Mouse (Mus musculus): Measurements from ENCODE around the gene Pik3cb. TPM values are rescaled to one million over a fixed set of nuclear protein-coding genes. Genes with fewer than 3 reads are reported as not detected.

The Pik3cb gene
- total RNA-seq (2018; cell fraction: chromatin; rRNA removed) = 100 to 1,000 TPM in 3 of 26 experiments, 10 to 100 TPM in 23; 30.2 to 120 (median 44.9) TPM
- 10 to 100 TPM; 19.4 to 48.1 (median 24.5) TPM for total RNA-seq (2018; cell fraction: cytosol; rRNA removed)
- 10 to 100 TPM; 34.0 to 72.5 (median 44.1) TPM for total RNA-seq (2018; cell fraction: nucleus; rRNA removed)
- 14.2 to 21.3 TPM (median 19.7 TPM) in 3 replicates for polyA plus RNA-seq (2018)

DNA sequence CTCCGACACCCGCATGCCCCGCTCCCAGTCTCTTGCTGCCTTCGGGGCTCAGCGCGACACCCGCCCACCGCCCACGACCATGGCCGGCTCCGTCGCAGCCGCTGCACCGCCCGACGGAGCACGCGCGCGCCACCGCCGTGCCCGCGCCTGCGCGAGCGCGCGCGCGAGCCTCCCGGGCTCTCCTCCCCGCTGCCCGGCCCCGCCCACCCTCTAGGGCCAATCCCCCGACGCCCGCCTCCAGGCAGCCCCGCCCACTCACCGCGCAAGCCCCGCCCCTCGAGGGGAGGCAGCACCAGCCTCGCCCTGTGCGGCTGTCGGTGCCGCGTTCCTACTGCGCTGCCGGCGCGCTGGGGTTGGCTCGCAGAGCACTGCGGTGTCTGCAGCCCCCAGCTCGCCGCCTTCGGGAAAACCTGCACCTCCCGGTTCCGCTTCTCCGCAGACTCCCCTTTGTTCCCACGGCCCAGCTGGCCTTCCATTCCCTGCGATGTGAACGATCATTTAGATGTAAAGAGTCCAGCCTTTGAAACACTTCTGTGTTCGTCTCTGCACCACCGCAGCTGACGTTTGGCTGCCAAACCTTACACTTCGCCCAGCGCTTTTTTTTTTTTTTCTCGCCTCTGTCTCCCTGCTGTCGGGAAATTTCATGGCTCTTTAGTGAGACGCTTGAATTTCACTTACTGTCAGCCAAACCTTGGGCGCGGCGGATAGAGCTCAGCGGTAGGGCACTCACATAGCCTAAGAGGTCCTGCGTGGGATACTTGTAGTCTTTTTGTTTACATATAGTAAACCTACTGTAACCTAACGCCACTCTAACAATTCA, at the start of gene Pik3cb:
Pik3cb (minus strand) TSS at position 559 of the 820 bp plus-strand sequence.
- peak within 1 kb of the TSS; percentile 46 for H3K27ac ChIP-seq
- peaks cover 43% of the 10 kb centered on the region for H3K79me2 ChIP-seq (ENCODE audit: inconsistent target)
- H3K36me3 ChIP-seq (ENCODE audit: inconsistent target) = no peaks in the 10 kb centered on the region
- 1% methylated on average over 70 of the region's 77 CpGs for whole genome bisulfite sequencing (ENCODE audit: missing documents)
- H3K4me3 ChIP-seq (ENCODE audit: inconsistent target) = peak within 1 kb of the TSS; percentile 68

DNA sequence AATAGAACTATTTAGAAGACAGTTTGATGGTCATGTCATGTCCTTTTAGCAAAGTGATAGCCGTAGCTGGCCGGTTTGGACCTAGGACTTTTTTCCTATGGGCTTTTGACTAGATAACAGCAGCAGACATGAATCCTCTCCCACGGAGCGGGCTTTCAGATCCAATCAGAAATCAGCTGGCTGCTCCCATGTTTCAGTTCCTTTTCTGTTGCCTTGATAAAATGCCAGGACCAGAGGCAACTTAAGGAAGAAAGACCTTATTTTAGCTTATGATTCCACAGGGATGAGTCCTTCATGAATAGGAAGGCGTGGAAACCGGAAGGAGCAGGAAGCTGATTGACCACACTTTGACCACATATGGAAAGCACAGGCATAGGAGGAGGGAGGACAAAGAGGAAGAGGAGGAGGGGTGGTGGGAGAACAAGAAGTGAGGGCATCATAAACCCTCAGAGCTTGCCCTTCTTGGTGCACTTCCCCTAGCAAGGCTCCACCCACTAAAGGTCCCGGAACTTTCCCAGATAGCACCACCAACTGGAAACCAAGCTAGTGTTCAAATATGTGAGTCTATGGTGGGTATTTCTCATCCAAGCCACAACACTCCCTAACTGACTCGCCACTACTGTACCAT, 42.7 kb upstream of the Pik3cb start:
- peak overlapping the region; percentile 3; the same call in 1 of the 2 replicates for H3K4me3 ChIP-seq (ENCODE audit: inconsistent target)

DNA sequence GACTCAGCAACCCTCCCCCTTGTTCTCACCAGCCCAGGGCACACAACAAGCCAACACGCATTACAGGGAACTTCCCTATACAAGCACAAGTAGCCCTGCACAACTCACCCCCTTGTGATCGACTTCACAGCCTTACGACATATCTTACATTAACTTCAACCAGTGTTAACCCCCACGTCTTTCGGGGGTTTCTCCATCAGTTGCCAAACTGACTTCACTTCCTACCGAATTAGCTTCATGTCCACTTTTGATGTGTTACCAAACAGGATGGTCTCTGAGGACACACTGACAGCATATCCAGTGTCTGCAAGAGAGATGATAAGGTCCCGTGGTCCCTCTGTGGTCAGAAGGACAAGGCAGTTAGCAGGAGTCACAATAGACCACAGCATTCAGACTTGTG, 41.7 kb upstream of the Pik3cb start:
- Histone ChIP-seq H3K4me3 (ENCODE audit: inconsistent target) (no peak overlapping the region), H3K36me3 (ENCODE audit: inconsistent target) (no peaks in the 10 kb centered on the region), H3K27ac (peak overlapping the region; percentile 95), H3K79me2 (ENCODE audit: inconsistent target) (no peaks in the 10 kb centered on the region)
- WGBS (ENCODE audit: missing documents) = 0% methylated on average over 7 of the region's 7 CpGs

More for the DNA sequence above, 42.7 kb upstream of the Pik3cb start:
- no peaks in the 10 kb centered on the region for H3K36me3 ChIP-seq (ENCODE audit: inconsistent target)
- 8% methylated on average over 7 of the region's 8 CpGs for WGBS (ENCODE audit: missing documents)
- no peaks in the 10 kb centered on the region for H3K79me2 ChIP-seq (ENCODE audit: inconsistent target)
- H3K27ac ChIP-seq = peak overlapping the region; percentile 95

DNA sequence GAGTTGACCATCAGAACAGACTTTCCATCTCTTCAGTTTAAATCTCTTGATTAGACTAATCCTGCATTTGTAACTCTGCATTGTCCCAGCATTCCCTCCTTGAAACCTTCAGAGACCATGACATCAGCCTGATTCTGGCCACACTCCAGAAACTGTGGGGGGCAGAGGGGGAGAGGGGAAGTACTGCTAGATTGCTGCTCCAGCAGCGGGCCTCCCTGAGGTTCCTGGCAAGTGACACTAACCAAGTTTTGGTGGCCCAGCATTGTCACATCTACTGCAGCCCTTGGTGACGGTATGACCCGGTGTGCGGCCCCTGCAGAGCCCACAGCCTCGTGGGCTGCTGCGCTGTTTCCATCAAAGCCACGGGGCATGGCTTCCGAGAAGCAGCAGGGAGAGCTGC, 39.9 kb upstream of the Pik3cb start:
- Histone ChIP-seq H3K4me3 (ENCODE audit: inconsistent target) (no peak overlapping the region), H3K79me2 (ENCODE audit: inconsistent target) (no peaks in the 10 kb centered on the region), H3K36me3 (ENCODE audit: inconsistent target) (no peaks in the 10 kb centered on the region), H3K27ac (peak overlapping the region; percentile 95)
- WGBS (ENCODE audit: missing documents) = 14% methylated on average over 8 of the region's 8 CpGs

DNA sequence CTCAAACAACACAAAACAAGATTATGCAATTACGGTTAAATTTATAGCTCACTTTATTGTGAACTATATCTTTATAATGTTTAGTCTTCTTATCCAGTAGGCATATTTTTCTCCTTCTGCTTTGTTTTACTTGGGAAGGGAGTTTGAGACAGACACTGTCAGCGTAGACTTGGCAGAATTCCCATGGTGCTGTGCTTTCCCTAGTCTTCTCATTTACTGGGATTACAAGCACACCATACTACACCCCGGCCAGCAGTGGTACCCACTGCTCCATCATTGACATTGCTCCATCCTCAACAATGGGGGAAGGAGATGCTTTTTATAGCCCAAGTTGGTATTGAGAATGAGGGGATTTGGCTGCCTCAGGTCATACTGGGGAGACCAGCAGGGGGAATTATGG, 38.3 kb upstream of the Pik3cb start:
- Histone ChIP-seq H3K27ac (no peak overlapping the region), H3K4me3 (ENCODE audit: inconsistent target) (no peak overlapping the region), H3K36me3 (ENCODE audit: inconsistent target) (no peaks in the 10 kb centered on the region), H3K79me2 (ENCODE audit: inconsistent target) (no peaks in the 10 kb centered on the region)
- 100% methylated on average over 3 of the region's 3 CpGs for WGBS (ENCODE audit: missing documents)

DNA sequence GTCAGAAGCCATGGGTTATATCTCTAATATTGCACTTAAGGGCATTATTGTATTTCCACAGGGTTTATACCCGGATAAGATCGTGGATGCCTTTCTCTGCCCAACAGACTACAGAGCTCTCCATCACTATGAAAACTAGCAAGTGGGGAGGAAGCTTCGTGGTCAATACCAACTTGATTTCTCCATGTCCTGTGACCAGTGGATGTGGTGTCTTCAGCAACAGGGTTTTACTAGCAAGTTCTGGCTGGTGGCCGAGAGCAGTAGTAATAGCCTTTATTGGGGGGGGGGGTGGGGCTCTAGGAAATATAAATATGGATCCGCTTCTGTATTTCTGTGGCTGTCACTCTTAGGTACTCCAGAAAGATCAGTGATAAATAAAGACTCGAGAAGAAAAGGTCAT, 35.4 kb upstream of the Pik3cb start:
- Histone ChIP-seq H3K79me2 (ENCODE audit: inconsistent target) (no peaks in the 10 kb centered on the region), H3K27ac (no peak overlapping the region), H3K4me3 (ENCODE audit: inconsistent target) (no peak overlapping the region), H3K36me3 (ENCODE audit: inconsistent target) (no peaks in the 10 kb centered on the region)
- 55% methylated on average over 6 of the region's 6 CpGs for WGBS (ENCODE audit: missing documents)

DNA sequence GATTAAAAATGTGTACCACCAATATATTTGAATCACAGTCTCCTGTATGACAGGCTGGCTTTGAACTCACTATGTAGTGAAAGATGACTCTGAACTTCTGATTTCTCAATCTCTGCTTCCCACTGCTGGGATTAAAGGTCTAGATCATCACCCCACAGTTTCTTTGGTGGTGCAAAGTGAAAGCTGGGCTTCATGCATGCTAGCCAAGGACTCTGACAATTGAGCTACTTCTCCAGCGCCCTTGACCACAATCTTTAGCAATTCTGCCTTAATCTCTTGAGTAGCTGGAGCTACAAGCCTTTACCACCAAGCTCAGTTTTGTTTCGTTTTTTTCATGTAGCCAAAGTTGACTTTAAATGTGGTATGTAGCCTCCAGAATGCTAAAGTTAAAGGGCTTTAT, 32.4 kb upstream of the Pik3cb start:
- WGBS (ENCODE audit: missing documents) = 68% methylated on average over 2 of the region's 2 CpGs
- Histone ChIP-seq H3K27ac (no peak overlapping the region), H3K4me3 (ENCODE audit: inconsistent target) (no peak overlapping the region), H3K36me3 (ENCODE audit: inconsistent target) (no peaks in the 10 kb centered on the region), H3K79me2 (ENCODE audit: inconsistent target) (no peaks in the 10 kb centered on the region)

DNA sequence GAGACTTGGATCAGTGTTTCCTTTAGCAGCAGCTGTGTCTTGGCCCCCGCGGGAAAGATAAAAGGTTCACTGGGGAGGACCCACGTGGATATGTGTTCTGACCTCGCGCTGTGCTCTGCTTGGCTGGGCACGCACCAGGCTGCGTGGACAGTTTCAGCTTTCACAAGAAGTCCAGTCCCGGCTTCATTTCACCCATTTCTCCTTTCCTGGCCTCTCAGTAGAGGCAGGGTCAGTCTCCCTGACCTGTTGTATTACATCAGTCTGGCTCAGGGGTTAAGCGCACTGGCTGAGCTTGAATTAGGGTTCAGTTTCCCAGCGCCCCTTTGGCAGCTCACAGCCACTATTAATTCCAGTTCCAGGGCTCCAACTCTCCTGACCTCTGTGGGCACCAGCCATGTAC, 30.8 kb upstream of the Pik3cb start:
- 90% methylated on average over 10 of the region's 10 CpGs for WGBS (ENCODE audit: missing documents)
- Histone ChIP-seq H3K79me2 (ENCODE audit: inconsistent target) (no peaks in the 10 kb centered on the region), H3K36me3 (ENCODE audit: inconsistent target) (no peaks in the 10 kb centered on the region), H3K27ac (no peak overlapping the region), H3K4me3 (ENCODE audit: inconsistent target) (no peak overlapping the region)

DNA sequence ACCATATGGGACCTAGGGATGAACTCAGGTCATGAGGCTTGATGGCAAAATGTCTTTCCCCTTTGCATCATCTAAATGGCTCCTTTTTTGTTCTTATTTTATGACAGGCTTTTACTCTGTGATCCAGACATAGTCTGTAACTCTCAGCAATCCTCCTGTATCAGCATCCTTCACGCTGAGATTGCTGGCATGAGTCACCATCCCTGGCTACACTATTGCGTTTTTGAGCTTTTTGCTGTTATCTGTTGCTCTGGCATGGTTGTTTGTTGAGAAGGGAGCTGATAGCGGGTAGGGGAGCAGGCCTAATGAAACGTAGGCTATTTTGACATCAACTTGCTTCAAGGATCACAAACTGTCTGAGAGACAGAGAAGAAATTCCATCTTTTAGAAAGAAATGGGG, 28.6 kb upstream of the Pik3cb start:
- Histone ChIP-seq H3K79me2 (ENCODE audit: inconsistent target) (no peaks in the 10 kb centered on the region), H3K27ac (no peak overlapping the region), H3K36me3 (ENCODE audit: inconsistent target) (no peaks in the 10 kb centered on the region), H3K4me3 (ENCODE audit: inconsistent target) (no peak overlapping the region)
- WGBS (ENCODE audit: missing documents) = 89% methylated on average over 4 of the region's 4 CpGs

DNA sequence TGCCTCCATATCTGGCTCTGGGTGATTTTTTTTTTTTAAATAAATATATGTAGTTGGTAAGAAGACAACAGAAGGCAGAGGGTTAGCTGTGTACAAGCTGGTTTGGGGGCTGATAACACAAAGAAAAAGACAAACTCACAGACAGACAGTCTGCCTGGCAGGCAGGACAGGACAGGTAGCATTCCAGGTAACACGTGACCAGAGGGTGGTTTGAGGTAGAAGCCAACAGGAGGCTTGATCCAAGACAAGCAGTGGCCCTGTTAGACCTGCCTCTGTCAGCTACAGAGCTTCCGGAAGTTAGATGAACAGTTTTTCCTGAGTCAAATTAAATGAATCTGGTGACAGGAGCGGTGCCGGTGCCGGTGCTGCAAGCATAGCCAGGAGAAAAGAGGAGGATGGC, 26.5 kb upstream of the Pik3cb start:
- no peak overlapping the region for H3K4me3 ChIP-seq (ENCODE audit: inconsistent target)
- H3K79me2 ChIP-seq (ENCODE audit: inconsistent target) = no peaks in the 10 kb centered on the region
- WGBS (ENCODE audit: missing documents) = 96% methylated on average over 5 of the region's 5 CpGs
- no peaks in the 10 kb centered on the region for H3K36me3 ChIP-seq (ENCODE audit: inconsistent target)
- no peak overlapping the region for H3K27ac ChIP-seq

DNA sequence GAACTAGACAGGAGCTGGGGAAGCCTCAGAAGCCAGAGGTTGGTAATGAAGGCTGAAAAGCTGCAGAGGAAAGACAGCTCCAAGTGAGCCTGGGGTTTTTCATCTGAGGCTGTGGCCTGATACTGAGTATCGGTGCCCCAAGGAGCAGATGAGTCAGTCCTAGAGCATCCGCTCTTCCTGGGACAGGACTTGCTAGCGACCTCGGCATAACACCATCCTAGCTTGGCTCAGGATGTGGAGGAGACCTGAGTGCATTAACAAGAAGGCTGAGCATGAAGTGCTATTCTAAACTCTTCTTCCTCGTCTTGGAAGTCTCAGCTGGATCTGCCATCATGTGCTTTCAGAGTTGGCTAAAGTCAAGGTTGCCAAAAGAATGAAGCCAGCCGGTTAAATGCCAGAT, 25.5 kb upstream of the Pik3cb start:
- H3K27ac ChIP-seq = no peak overlapping the region
- no peaks in the 10 kb centered on the region for H3K36me3 ChIP-seq (ENCODE audit: inconsistent target)
- WGBS (ENCODE audit: missing documents) = 91% methylated on average over 6 of the region's 6 CpGs
- no peak overlapping the region for H3K4me3 ChIP-seq (ENCODE audit: inconsistent target)
- no peaks in the 10 kb centered on the region for H3K79me2 ChIP-seq (ENCODE audit: inconsistent target)

DNA sequence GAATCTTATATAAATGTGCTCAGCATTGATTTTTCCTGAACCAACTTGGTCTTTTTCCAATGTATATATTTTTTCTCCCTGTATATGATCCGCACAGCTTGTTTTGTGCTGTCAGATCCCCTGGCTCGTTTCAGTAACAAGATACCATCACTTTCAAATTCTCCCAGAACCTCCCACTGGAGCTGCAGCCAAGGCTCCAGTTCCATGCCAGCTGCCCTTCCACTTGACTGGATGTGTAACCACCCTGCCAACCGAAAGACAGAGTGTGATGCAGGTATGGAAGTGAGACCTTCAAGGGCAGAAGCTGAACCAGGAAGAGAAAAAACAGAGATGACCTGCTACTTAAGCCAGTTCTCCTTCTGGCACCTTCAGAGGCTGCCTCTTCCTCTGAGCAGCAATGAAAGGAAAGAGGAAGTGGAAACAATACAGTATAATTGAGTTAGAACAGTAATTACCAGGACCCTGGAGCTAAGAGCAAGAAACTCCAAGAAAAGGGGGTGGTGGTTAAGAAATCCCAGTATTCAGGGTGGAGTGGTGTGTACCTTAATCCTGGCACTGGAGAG, 24.3 kb upstream of the Pik3cb start:
- H3K79me2 ChIP-seq (ENCODE audit: inconsistent target) = no peaks in the 10 kb centered on the region
- no peak overlapping the region for H3K4me3 ChIP-seq (ENCODE audit: inconsistent target)
- WGBS (ENCODE audit: missing documents) = 40% methylated on average over 3 of the region's 3 CpGs
- no peaks in the 10 kb centered on the region for H3K36me3 ChIP-seq (ENCODE audit: inconsistent target)
- peak overlapping the region; percentile 50 for H3K27ac ChIP-seq

DNA sequence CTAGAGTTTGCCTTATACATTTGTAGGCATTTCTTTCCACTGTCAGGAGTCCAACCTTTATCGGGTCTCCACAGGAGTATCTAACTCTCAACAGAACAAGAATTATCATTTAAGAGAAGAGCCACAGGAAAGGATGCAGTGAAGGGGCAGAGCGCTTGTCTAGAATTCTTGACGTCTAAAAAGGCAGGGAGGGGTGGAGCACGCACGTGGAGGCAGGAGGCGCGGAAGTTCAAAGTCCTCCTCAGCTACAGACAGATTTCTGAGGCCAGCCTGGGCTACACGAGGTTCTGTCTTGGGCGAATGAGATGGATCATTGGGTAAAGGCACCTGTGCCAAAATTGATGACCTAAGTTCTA, 23.7 kb upstream of the Pik3cb start:
- Histone ChIP-seq H3K36me3 (ENCODE audit: inconsistent target) (no peaks in the 10 kb centered on the region), H3K27ac (no peak overlapping the region), H3K4me3 (ENCODE audit: inconsistent target) (no peak overlapping the region), H3K79me2 (ENCODE audit: inconsistent target) (no peaks in the 10 kb centered on the region)
- WGBS (ENCODE audit: missing documents) = 84% methylated on average over 9 of the region's 9 CpGs

DNA sequence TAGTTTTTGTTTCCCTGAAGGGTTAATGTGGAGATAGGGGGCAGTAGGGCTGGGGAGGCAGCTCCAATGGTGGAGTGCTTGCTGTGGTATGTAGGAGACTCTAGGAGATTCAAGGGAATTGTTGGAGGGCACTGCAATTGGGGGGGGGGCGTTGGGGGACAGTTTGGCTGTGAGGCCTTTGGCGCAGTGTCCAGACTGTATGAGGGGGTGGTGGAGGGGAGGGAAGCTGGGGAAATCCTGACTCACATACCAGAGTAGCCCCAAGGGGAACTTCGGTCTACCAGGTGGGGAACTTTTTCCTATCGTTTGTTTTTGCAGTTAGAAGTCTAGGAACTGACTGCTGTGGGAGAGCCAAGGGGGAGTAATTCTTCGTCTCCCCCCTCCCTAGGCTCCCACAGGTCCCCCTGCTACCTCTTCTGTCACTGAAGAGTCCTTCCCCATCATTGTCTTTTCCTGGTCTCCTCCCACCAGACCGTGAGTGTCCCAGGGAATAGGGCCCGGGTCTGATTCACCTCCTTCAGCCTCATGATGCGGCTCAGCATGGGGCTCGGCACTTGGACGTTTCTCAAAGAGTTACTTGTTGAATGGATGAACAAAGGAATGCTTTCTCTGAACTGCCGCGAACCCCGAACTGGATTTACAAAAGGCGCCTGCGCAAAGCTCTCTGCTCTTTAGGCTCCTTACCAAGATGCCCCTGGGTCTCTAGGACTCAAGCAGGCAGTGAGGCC, 23.2 kb upstream of the Pik3cb start:
- Histone ChIP-seq H3K27ac (no peak overlapping the region), H3K79me2 (ENCODE audit: inconsistent target) (no peaks in the 10 kb centered on the region), H3K36me3 (ENCODE audit: inconsistent target) (no peaks in the 10 kb centered on the region), H3K4me3 (ENCODE audit: inconsistent target) (no peak overlapping the region)
- 79% methylated on average over 15 of the region's 15 CpGs for WGBS (ENCODE audit: missing documents)

Data from macrophage (primary cell).